ENCODE assay signal across 8 mouse cellular contexts in genomic region chr5:92554891-92555511, GRCm38 (mm10). TPM values are rescaled to one million over a fixed set of nuclear protein-coding genes. Genes with fewer than 3 reads are reported as not detected.
DNase-seq lines count a peak whose midpoint lies in the region; ATAC-seq lines count a peak whose summit lies in the region.

Gene Fam47e (plus strand): TSS chr5:92555069.

- no peaks in the 10 kb centered on the region for H3K27me3 ChIP-seq in neural tube, embryonic 15.5 days (replicated peaks)
- no peaks in the 10 kb centered on the region for H3K27me3 ChIP-seq in midbrain, embryonic 11.5 days (ENCODE audit: control insufficient read depth, insufficient read depth, low read length)

- 0 out of 2 replicates have a peak within 1 kb of the TSS, but pooled peaks have one; percentile 18 for H3K27ac ChIP-seq in neural tube, embryonic 15.5 days (replicated peaks)
- no peak within 1 kb of the TSS for H3K27ac ChIP-seq in midbrain, embryonic 11.5 days (ENCODE audit: low read depth, low read length)

- H3K9me3 ChIP-seq in neural tube, embryonic 15.5 days (replicated peaks), result no peaks in the 10 kb centered on the region
- H3K9me3 ChIP-seq in midbrain, embryonic 11.5 days (ENCODE audit: control insufficient read depth, low read length), result peaks cover 3% of the 10 kb centered on the region; the same call in 1 of the 2 replicates

- no peaks in the 10 kb centered on the region for H3K36me3 ChIP-seq in neural tube, embryonic 15.5 days
- no peaks in the 10 kb centered on the region for H3K36me3 ChIP-seq in midbrain, embryonic 11.5 days (ENCODE audit: control insufficient read depth, insufficient read depth, low read length)

- H3K4me1 ChIP-seq in neural tube, embryonic 15.5 days, result no peaks in the 10 kb centered on the region
- no peaks in the 10 kb centered on the region for H3K4me1 ChIP-seq in midbrain, embryonic 11.5 days (ENCODE audit: control insufficient read depth, insufficient read depth, low read length)

- no peak within 1 kb of the TSS for H3K9ac ChIP-seq in neural tube, embryonic 15.5 days (replicated peaks)
- H3K9ac ChIP-seq in midbrain, embryonic 11.5 days (ENCODE audit: low read length), result no peak within 1 kb of the TSS

- no peak within 1 kb of the TSS for H3K4me2 ChIP-seq in neural tube, embryonic 15.5 days
- no peak within 1 kb of the TSS for H3K4me2 ChIP-seq in midbrain, embryonic 11.5 days

- DNase-seq in layer of hippocampus, adult 11-12 months (ENCODE audit: low spot score), result peak; percentile 12
- no peak for DNase-seq in layer of hippocampus, adult 9-10 months (ENCODE audit: low spot score)
- DNase-seq in fat pad, adult 2 months (ENCODE audit: extremely low read depth, low read depth, low spot score), result peak; percentile 40
- peak; percentile 47 to 66 for DNase-seq in kidney, postnatal 4 days
- DNase-seq in cerebellum, adult 9-10 months, result no peak
- DNase-seq in midbrain, embryonic 11.5 days (ENCODE audit: low spot score, missing footprints), result no peak
- no peak for DNase-seq in B cell, adult 2 months

- WGBS in neural tube, embryonic 15.5 days, result 71% methylated on average over 16 of the region's 16 CpGs
- WGBS in midbrain, embryonic 11.5 days, result 72% methylated on average over 16 of the region's 16 CpGs

- ATAC-seq in neural tube, embryonic 15.5 days (ENCODE audit: low FRiP score), result peak; percentile 85
- ATAC-seq in midbrain, embryonic 11.5 days (ENCODE audit: low FRiP score), result no peak

- H3K4me3 ChIP-seq in neural tube, embryonic 15.5 days (replicated peaks), result no peak within 1 kb of the TSS
- H3K4me3 ChIP-seq in midbrain, embryonic 11.5 days (ENCODE audit: low read depth, low read length), result no peak within 1 kb of the TSS

RNA-seq across cellular contexts. Expression of gene Fam47e, which starts in this region (rescaled TPM):
- 1.2 and 1.8 TPM in 2 replicates for polyA plus RNA-seq in neural tube, embryonic 15.5 days (2015; fragmentation: Nextera tagmentation; extraction: Ambion mirVana)
- not detected in 2 replicates for polyA plus RNA-seq in midbrain, embryonic 11.5 days (2014; fragmentation: Nextera tagmentation; extraction: Ambion mirVana)

Comparison
In these comparisons a context has a peak if more than half of its experiments do, and no peak if none do; other contexts are left out.
1. DNase-seq: peak in layer of hippocampus, adult 11-12 months (single experiment), fat pad, adult 2 months (single experiment) and kidney, postnatal 4 days (2 of 2); none in layer of hippocampus, adult 9-10 months (single experiment), cerebellum, adult 9-10 months (single experiment), midbrain, embryonic 11.5 days (single experiment) and B cell, adult 2 months (0 of 2).